Mouse (Mus musculus) splenic B cell, adult 2 months (primary cell): ENCODE data around the gene Slc25a39.

ENCODE experiments used
- DNase-seq: peaks from one replicate; pipeline ENCODE4 v3.0.0-alpha.2; 2011; ENCODE audit warnings: low read depth, low spot score
- H3K27me3 ChIP-seq: 2 replicates; pipeline ENCODE4 v1.6.1; 2012; ENCODE audit warnings: mild to moderate bottlenecking, low read length, moderate library complexity, mixed read lengths; ENCODE audit not compliant: control insufficient read depth, poor library complexity, insufficient read depth, severe bottlenecking
- H3K36me3 ChIP-seq: 2 replicates; pipeline ENCODE4 v1.6.1; 2012; ENCODE audit warnings: mild to moderate bottlenecking, low read length, moderate library complexity, mixed read lengths; ENCODE audit not compliant: control insufficient read depth, poor library complexity, insufficient read depth, severe bottlenecking

Gene Slc25a39

GRCm38 (mm10) chr11:102431728-102432114 lies 24.0 kb upstream of the Slc25a39 start:
- H3K27me3 ChIP-seq: no peaks in the 10 kb centered on the region
- DNase-seq: no peak
- peaks cover 4% of the 10 kb centered on the region for H3K36me3 ChIP-seq

DNA sequence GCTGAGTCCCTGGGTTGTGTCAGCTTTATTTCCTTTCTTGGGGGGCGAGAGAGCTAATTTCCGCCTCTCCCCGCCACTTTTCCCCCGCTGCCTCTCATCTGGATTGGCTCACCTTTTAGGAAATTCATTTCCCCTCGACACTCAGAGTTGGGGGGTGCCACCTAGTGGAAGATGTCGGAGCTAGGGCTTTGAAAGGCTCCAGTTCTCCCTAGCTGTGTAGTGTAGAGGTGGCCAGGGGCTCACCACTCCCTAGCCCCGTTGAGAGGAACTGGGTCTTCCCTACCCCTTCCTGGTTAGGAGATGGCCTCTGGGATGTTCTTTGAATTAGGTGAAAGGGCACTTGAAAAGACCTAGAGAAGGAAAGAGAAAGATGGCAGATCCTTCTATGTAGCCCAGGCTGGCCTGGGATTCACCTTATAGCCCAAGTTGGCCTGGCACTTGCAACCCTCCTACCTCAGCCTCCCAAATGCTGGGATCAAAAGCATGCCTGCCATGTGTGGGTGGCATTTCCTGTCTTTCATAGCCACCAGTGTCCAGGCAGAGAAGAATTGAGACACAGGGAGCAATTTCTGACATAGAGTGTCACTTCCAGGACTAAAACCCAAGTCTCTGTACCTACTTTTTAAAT lies 23.4 kb upstream of the Slc25a39 start:
- DNase-seq: peak; percentile 79
- no peaks in the 10 kb centered on the region for H3K27me3 ChIP-seq
- H3K36me3 ChIP-seq: peaks cover 4% of the 10 kb centered on the region

- peaks cover under 1% of the 10 kb centered on the region; the same call in 1 of the 2 replicates for H3K36me3 ChIP-seq
- no peaks in the 10 kb centered on the region for H3K27me3 ChIP-seq
These were observed 22.6 kb upstream of the Slc25a39 start, which contains the start of gene Grn for GRCm38 (mm10) chr11:102430121-102431017. Gene Grn (plus strand): TSS chr11:102430315.

DNA sequence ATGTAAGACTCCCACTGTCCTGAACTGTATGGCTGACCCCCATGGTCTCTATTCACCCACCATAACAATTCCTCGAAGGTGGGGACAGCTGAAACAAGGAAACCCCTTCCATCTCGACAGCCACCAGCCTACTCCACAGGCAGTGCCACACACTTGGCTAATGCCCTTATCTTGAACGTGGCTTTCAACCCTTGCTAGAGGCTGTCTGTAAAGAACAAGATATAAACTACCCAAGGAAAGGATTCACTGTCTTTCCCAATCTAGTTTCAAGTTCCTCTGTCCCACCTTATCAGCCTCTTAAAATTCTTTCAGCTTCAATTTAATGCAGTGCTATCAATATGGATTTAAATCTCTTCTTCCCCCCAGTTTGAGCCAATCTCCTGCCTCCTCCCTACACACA lies 21.8 kb upstream of the Slc25a39 start:
- Histone ChIP-seq H3K36me3 (no peaks in the 10 kb centered on the region), H3K27me3 (no peaks in the 10 kb centered on the region)
- no peak for DNase-seq

More at GRCm38 (mm10) chr11:102430121-102431017, 22.6 kb upstream of the Slc25a39 start, which contains the start of gene Grn:
- DNase-seq: peak; percentile 78

DNA sequence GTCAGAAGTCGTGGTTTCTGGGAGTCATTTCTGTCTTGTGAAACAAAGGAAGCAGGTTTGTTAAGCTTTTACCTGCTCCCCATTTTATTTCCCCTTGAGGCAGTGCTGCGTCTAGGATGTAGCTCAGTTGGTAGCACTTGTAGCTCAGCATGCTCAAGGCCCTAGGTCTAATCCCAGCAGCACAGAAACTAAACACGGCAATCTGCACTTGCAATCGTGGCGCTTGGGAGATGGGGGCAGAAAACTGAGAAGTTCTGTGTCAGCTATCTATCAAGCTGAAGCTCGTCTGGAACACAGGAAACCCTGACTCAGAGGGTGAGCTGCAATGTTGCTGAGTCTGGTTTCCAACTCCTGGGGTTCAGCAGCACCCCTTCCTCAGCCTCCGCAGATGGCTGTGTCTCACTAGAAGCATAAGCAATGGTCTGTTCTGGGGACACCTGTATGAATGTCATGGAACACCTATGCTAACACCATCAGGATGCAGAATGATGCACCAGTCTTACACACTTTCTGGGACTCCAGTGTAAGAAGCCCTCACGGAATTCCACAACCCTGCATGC lies 21.3 kb upstream of the Slc25a39 start:
- Histone ChIP-seq H3K36me3 (no peaks in the 10 kb centered on the region), H3K27me3 (no peaks in the 10 kb centered on the region)
- DNase-seq: no peak

DNA sequence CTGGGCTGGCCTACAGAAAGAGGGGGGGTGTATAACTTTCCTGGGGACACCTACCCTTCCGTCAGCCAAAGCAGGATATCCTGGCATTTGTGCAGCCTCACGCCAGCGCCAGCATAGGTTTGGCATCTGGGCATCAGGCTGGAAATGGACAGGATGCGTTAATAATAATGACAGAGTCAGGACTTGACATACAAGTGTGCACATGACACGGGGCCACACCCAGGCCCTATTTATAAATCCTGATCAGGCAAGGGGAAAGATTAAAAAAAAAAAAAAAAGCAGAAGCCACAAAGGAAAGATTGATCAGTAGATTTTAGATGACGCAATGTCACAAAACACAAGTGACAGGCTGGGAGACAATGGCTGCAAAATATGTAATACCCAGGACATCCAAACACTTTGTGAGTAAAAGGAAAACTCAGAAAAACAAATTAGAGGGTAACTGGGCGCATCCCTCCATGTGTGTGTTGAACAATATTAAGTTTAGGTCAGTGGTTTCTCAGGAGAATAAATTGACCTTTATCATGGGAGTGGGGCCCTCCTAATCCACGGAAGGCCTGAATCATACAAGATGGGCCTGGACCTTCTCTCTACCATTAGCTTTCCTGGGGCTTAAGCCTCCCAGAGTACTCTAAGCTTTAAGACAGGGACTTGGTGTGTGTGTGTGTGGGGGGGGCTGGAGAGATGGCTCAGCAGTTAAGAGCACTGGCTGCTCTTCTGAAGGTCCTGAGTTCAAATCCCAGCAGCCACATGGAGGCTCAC lies 18.0 kb upstream of the Slc25a39 start:
- H3K27me3 ChIP-seq: no peaks in the 10 kb centered on the region
- DNase-seq: no peak

DNA sequence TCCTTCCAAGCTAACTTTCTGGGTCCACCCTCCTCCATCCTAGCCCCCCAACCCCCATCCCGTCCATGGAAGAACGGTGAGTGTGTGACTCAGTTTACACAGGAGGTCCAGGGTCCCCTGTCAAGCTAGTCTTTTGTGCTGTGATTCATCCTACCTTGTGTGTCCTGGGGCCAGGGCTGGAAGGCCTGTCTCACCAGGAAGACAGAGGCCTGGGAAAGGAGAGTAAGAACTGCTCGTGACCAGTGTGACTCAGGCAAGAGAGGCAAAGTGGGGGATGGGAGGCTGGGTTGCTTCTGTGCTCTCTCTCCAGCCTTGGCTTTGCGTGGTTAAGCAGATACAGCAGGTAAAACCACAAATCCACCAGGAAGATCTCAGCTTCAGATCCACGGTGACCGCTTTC lies 16.9 kb upstream of the Slc25a39 start:
- no peaks in the 10 kb centered on the region for H3K27me3 ChIP-seq
- H3K36me3 ChIP-seq: no peaks in the 10 kb centered on the region
- DNase-seq: no peak

More for the DNA sequence above, 18.0 kb upstream of the Slc25a39 start:
- H3K36me3 ChIP-seq: no peaks in the 10 kb centered on the region

DNA sequence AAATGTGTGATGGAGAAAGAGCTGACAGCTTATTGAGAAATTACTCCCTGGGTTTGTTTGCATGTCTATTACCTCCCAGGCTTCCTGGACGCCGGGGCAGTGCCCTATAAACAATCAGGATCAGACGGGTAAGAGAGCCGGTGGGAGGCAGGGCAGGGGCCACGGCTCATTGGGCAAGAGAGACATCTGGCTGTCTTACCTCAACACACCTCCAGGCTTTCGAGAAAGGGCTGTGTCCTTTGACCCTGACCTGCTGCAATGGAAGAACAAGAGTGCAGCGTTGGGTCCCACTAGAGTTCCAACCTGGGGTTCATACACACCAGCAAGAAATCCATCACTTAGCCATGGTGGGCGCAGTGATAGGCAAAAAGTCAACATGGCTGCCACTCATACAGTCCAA lies 13.8 kb upstream of the Slc25a39 start:
- H3K27me3 ChIP-seq: no peaks in the 10 kb centered on the region
- no peaks in the 10 kb centered on the region for H3K36me3 ChIP-seq
- DNase-seq: no peak

GRCm38 (mm10) chr11:102418887-102419286 lies 11.1 kb upstream of the Slc25a39 start:
- H3K27me3 ChIP-seq: no peaks in the 10 kb centered on the region
- no peaks in the 10 kb centered on the region for H3K36me3 ChIP-seq
- DNase-seq: no peak

- DNase-seq: no peak
These were observed 9.4 kb upstream of the Slc25a39 start for GRCm38 (mm10) chr11:102417160-102417559.

GRCm38 (mm10) chr11:102415034-102415802 lies 7.5 kb upstream of the Slc25a39 start:
- DNase-seq: no peak
- Histone ChIP-seq H3K27me3 (no peaks in the 10 kb centered on the region), H3K36me3 (no peaks in the 10 kb centered on the region)

More at GRCm38 (mm10) chr11:102417160-102417559, 9.4 kb upstream of the Slc25a39 start:
- Histone ChIP-seq H3K36me3 (no peaks in the 10 kb centered on the region), H3K27me3 (no peaks in the 10 kb centered on the region)

- H3K27me3 ChIP-seq: no peaks in the 10 kb centered on the region
- no peaks in the 10 kb centered on the region for H3K36me3 ChIP-seq
- no peak for DNase-seq
These were observed 5.3 kb upstream of the Slc25a39 start for GRCm38 (mm10) chr11:102413059-102413458.

DNA sequence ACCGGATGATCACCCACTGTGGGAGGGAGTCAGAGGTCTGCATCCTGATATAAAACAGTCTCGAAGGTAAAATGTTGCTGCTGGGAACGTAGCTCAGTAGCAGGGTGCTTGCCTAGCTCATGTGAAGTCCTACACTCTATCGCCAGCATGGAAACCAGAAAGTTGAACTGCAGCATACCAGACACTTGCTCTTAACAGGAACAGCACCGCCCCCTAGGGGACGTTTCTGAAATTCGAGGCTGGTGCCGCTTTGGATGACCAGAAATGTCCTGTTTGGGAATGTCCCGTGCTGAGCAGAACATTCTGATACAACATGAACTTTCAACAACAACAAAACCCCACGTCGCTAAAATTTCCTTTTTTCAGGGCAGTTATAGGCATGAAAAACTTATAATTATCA lies 4.0 kb upstream of the Slc25a39 start:
- Histone ChIP-seq H3K27me3 (no peaks in the 10 kb centered on the region), H3K36me3 (no peaks in the 10 kb centered on the region)
- DNase-seq: peak; percentile 92

- Histone ChIP-seq H3K36me3 (no peaks in the 10 kb centered on the region), H3K27me3 (no peaks in the 10 kb centered on the region)
- no peak for DNase-seq
These were observed 3.3 kb upstream of the Slc25a39 start for GRCm38 (mm10) chr11:102411061-102411460.
